Mouse (Mus musculus) forebrain, embryonic 13.5 days (tissue): ENCODE measurements around the gene Thy1. TPM values are rescaled to one million over a fixed set of nuclear protein-coding genes. Genes with fewer than 3 reads are reported as not detected.

Source experiments
- ATAC-seq: fragments of 200-750 bp; cut with Nextera tagmentation; 2 replicates; pipeline ENCODE4 v1.8.0; 2017
- H3K27ac ChIP-seq: fragments of 300-500 bp; sonication (generic); 2 replicates; pipeline ENCODE4 v1.5.1; 2015; ENCODE audit warnings: inconsistent platforms, mild to moderate bottlenecking, moderate library complexity
- H3K27me3 ChIP-seq: fragments of 300-500 bp; sonication (generic); 2 replicates; pipeline ENCODE4 v1.6.1; 2015; ENCODE audit warnings: mild to moderate bottlenecking, inconsistent platforms
- H3K36me3 ChIP-seq: fragments of 300-500 bp; sonication (generic); 2 replicates; pipeline ENCODE4 v1.6.1; 2015; ENCODE audit warnings: mild to moderate bottlenecking, inconsistent platforms; ENCODE audit not compliant: poor library complexity, severe bottlenecking
- H3K4me1 ChIP-seq: fragments of 300-500 bp; sonication (generic); 2 replicates; pipeline ENCODE4 v1.6.1; 2015; ENCODE audit warnings: inconsistent platforms
- H3K4me2 ChIP-seq: fragments of 300-500 bp; sonication (generic); 2 replicates; pipeline ENCODE4 v1.6.1; 2015; ENCODE audit warnings: inconsistent platforms, mild to moderate bottlenecking, moderate library complexity
- H3K4me3 ChIP-seq: fragments of 300-500 bp; sonication (generic); 2 replicates; pipeline ENCODE4 v1.5.1; 2015; ENCODE audit warnings: mild to moderate bottlenecking, inconsistent platforms
- H3K9ac ChIP-seq: fragments of 300-500 bp; sonication (generic); 2 replicates; pipeline ENCODE4 v1.6.1; 2015; ENCODE audit warnings: mild to moderate bottlenecking, inconsistent platforms
- H3K9me3 ChIP-seq: fragments of 300-500 bp; sonication (generic); replicated peaks from 2 replicates; pipeline ENCODE4 v1.6.1; 2016; ENCODE audit warnings: inconsistent platforms
- WGBS: fragments of 180-500 bp; shearing (Covaris S2); methylation state at CpG from one replicate; pipeline ENCODE4 v1.1.7; 2015; 5-methylcytosine and 5-hydroxymethylcytosine counted together
- polyA plus RNA-seq: library from polyadenylated mRNA; unstranded; fragments of >200 nt; fragmentation: Nextera tagmentation; extraction: Ambion mirVana; gene quantifications from 2 replicates; pipeline ENCODE4 v1.2.1, GENCODE M21; 2015

Thy1 gene
- polyA plus RNA-seq = 0.31 and 0.98 TPM in 2 replicates

- Histone ChIP-seq H3K27ac (no peak within 1 kb of the TSS), H3K36me3 (no peaks in the 10 kb centered on the region), H3K4me3 (peak within 1 kb of the TSS; percentile 37), H3K9me3 (no peaks in the 10 kb centered on the region), H3K9ac (peak within 1 kb of the TSS; percentile 61), H3K4me1 (peaks cover 16% of the 10 kb centered on the region), H3K27me3 (peaks cover 58% of the 10 kb centered on the region), H3K4me2 (peak within 1 kb of the TSS; percentile 69)
- WGBS = 2% methylated on average over 29 of the region's 30 CpGs
- ATAC-seq = peak; percentile 66; the same call in 1 of the 2 replicates
Observed at GRCm38 (mm10) chr9:44042836-44043707, at the start of gene Thy1. TSS of gene Thy1 (plus strand) at chr9:44043384.

- H3K4me1 ChIP-seq = peaks cover 10% of the 10 kb centered on the region
- no peaks in the 10 kb centered on the region for H3K27me3 ChIP-seq
- H3K9ac ChIP-seq = no peak overlapping the region
- no peak for ATAC-seq
- H3K4me2 ChIP-seq = no peak overlapping the region
- H3K36me3 ChIP-seq = no peaks in the 10 kb centered on the region
- H3K9me3 ChIP-seq = no peaks in the 10 kb centered on the region
- H3K4me3 ChIP-seq = no peak overlapping the region
- 79% methylated on average over 2 of the region's 2 CpGs for WGBS
- no peak overlapping the region for H3K27ac ChIP-seq
Observed at GRCm38 (mm10) chr9:43997681-43998080, 45.5 kb upstream of the Thy1 start.

- Histone ChIP-seq H3K9ac (no peak overlapping the region), H3K4me2 (no peak overlapping the region), H3K27me3 (no peaks in the 10 kb centered on the region), H3K4me1 (peaks cover under 1% of the 10 kb centered on the region), H3K9me3 (no peaks in the 10 kb centered on the region), H3K4me3 (no peak overlapping the region), H3K27ac (no peak overlapping the region), H3K36me3 (no peaks in the 10 kb centered on the region)
- ATAC-seq = no peak
- 73% methylated on average over 4 of the region's 4 CpGs for whole genome bisulfite sequencing
Observed at GRCm38 (mm10) chr9:43998851-43999250, 44.3 kb upstream of the Thy1 start.

- H3K27me3 ChIP-seq = no peaks in the 10 kb centered on the region
- H3K4me3 ChIP-seq = no peak overlapping the region
- no peaks in the 10 kb centered on the region for H3K4me1 ChIP-seq
- no peak for ATAC-seq
- no peak overlapping the region for H3K27ac ChIP-seq
- H3K9me3 ChIP-seq = no peaks in the 10 kb centered on the region
- H3K36me3 ChIP-seq = no peaks in the 10 kb centered on the region
- 79% methylated on average over 3 of the region's 3 CpGs for WGBS
- no peak overlapping the region for H3K9ac ChIP-seq
- no peak overlapping the region for H3K4me2 ChIP-seq
Observed at GRCm38 (mm10) chr9:44004362-44004761, 38.8 kb upstream of the Thy1 start.

- Histone ChIP-seq H3K27me3 (no peaks in the 10 kb centered on the region), H3K9ac (no peak overlapping the region), H3K4me3 (no peak overlapping the region), H3K27ac (no peak overlapping the region), H3K4me2 (no peak overlapping the region), H3K4me1 (no peaks in the 10 kb centered on the region), H3K36me3 (no peaks in the 10 kb centered on the region), H3K9me3 (no peaks in the 10 kb centered on the region)
- no peak for ATAC-seq
- 80% methylated on average over 3 of the region's 3 CpGs for WGBS
Observed at GRCm38 (mm10) chr9:44005305-44005704, 37.9 kb upstream of the Thy1 start.

GRCm38 (mm10) chr9:44007323-44007722 is 35.9 kb upstream of the Thy1 start:
- Histone ChIP-seq H3K4me3 (no peak overlapping the region), H3K4me1 (no peaks in the 10 kb centered on the region), H3K27me3 (no peaks in the 10 kb centered on the region), H3K27ac (no peak overlapping the region), H3K36me3 (no peaks in the 10 kb centered on the region), H3K4me2 (no peak overlapping the region), H3K9me3 (no peaks in the 10 kb centered on the region), H3K9ac (no peak overlapping the region)
- no peak for ATAC-seq
- WGBS = 71% methylated on average over 2 of the region's 2 CpGs

GRCm38 (mm10) chr9:44007991-44008390 is 35.2 kb upstream of the Thy1 start:
- peaks cover 4% of the 10 kb centered on the region; the same call in 1 of the 2 replicates for H3K4me1 ChIP-seq
- H3K9me3 ChIP-seq = no peaks in the 10 kb centered on the region
- H3K9ac ChIP-seq = no peak overlapping the region
- no peak overlapping the region for H3K27ac ChIP-seq
- H3K36me3 ChIP-seq = no peaks in the 10 kb centered on the region
- WGBS = 72% methylated on average over 3 of the region's 3 CpGs
- H3K4me3 ChIP-seq = no peak overlapping the region
- ATAC-seq = no peak
- H3K27me3 ChIP-seq = no peaks in the 10 kb centered on the region
- H3K4me2 ChIP-seq = no peak overlapping the region

GRCm38 (mm10) chr9:44010900-44011299 is 32.3 kb upstream of the Thy1 start:
- peaks cover 8% of the 10 kb centered on the region; the same call in 1 of the 2 replicates for H3K4me1 ChIP-seq
- no peaks in the 10 kb centered on the region for H3K36me3 ChIP-seq
- no peaks in the 10 kb centered on the region for H3K9me3 ChIP-seq
- no peak overlapping the region for H3K9ac ChIP-seq
- H3K4me2 ChIP-seq = no peak overlapping the region
- ATAC-seq = no peak
- WGBS = 86% methylated on average over 3 of the region's 3 CpGs
- no peak overlapping the region for H3K4me3 ChIP-seq
- H3K27me3 ChIP-seq = no peaks in the 10 kb centered on the region
- no peak overlapping the region for H3K27ac ChIP-seq

GRCm38 (mm10) chr9:44011668-44012067 is 31.5 kb upstream of the Thy1 start:
- H3K4me1 ChIP-seq = peaks cover 8% of the 10 kb centered on the region; the same call in 1 of the 2 replicates
- ATAC-seq = no peak

GRCm38 (mm10) chr9:44012164-44012563 is 31.0 kb upstream of the Thy1 start:
- H3K4me3 ChIP-seq = no peak overlapping the region
- H3K9ac ChIP-seq = no peak overlapping the region
- no peak overlapping the region for H3K4me2 ChIP-seq
- no peak for ATAC-seq
- no peaks in the 10 kb centered on the region for H3K27me3 ChIP-seq
- no peaks in the 10 kb centered on the region for H3K9me3 ChIP-seq
- peaks cover 8% of the 10 kb centered on the region; the same call in 1 of the 2 replicates for H3K4me1 ChIP-seq
- H3K27ac ChIP-seq = 0 out of 2 replicates have a peak overlapping the region, but pooled peaks have one; percentile 3
- WGBS = 77% methylated on average over 6 of the region's 6 CpGs
- no peaks in the 10 kb centered on the region for H3K36me3 ChIP-seq

More at GRCm38 (mm10) chr9:44011668-44012067, 31.5 kb upstream of the Thy1 start:
- H3K4me3 ChIP-seq = no peak overlapping the region
- no peaks in the 10 kb centered on the region for H3K9me3 ChIP-seq
- WGBS = 86% methylated on average over 5 of the region's 5 CpGs
- no peak overlapping the region for H3K4me2 ChIP-seq
- H3K27ac ChIP-seq = no peak overlapping the region
- no peaks in the 10 kb centered on the region for H3K27me3 ChIP-seq
- H3K9ac ChIP-seq = no peak overlapping the region
- H3K36me3 ChIP-seq = no peaks in the 10 kb centered on the region

GRCm38 (mm10) chr9:44012761-44013301 is 30.4 kb upstream of the Thy1 start:
- Histone ChIP-seq H3K9me3 (no peaks in the 10 kb centered on the region), H3K36me3 (no peaks in the 10 kb centered on the region), H3K4me1 (peaks cover 8% of the 10 kb centered on the region; the same call in 1 of the 2 replicates), H3K27me3 (no peaks in the 10 kb centered on the region), H3K4me3 (no peak overlapping the region), H3K9ac (no peak overlapping the region), H3K27ac (0 out of 2 replicates have a peak overlapping the region, but pooled peaks have one; percentile 3), H3K4me2 (no peak overlapping the region)
- no peak for ATAC-seq
- 45% methylated on average over 8 of the region's 8 CpGs for WGBS

- Histone ChIP-seq H3K9ac (no peak overlapping the region), H3K27ac (no peak overlapping the region), H3K4me1 (peaks cover 8% of the 10 kb centered on the region; the same call in 1 of the 2 replicates), H3K4me2 (no peak overlapping the region), H3K4me3 (no peak overlapping the region), H3K9me3 (no peaks in the 10 kb centered on the region), H3K27me3 (no peaks in the 10 kb centered on the region), H3K36me3 (no peaks in the 10 kb centered on the region)
- WGBS = 71% methylated on average over 6 of the region's 6 CpGs
- no peak for ATAC-seq
Observed at GRCm38 (mm10) chr9:44013781-44014180, 29.4 kb upstream of the Thy1 start.
